Mouse (Mus musculus): ENCODE results near the gene Slc26a5. TPM values are rescaled to one million over a fixed set of nuclear protein-coding genes. Genes with fewer than 3 reads are reported as not detected.

The Slc26a5 gene
- polyA plus RNA-seq, 2 experiments, result 0.01 TPM; not detected in 1

GRCm38 (mm10) chr5:21844676-21845075, 20.7 kb downstream of the Slc26a5 start:
- Histone ChIP-seq H3K36me3 (ENCODE audit: control insufficient read depth, insufficient read depth, low read length) (no peaks in the 10 kb centered on the region), H3K4me3 (replicated peaks; ENCODE audit: low read length) (no peak overlapping the region), H3K27ac (replicated peaks; ENCODE audit: low read depth, low read length) (no peak overlapping the region), H3K4me2 (replicated peaks; ENCODE audit: low read depth, low read length, severe bottlenecking) (no peak overlapping the region), H3K9ac (ENCODE audit: low read depth, low read length, severe bottlenecking) (no peak overlapping the region), H3K27me3 (ENCODE audit: control insufficient read depth, insufficient read depth, low read length) (no peaks in the 10 kb centered on the region), H3K4me1 (ENCODE audit: control insufficient read depth, insufficient read depth, low read length) (no peaks in the 10 kb centered on the region), H3K9me3 (ENCODE audit: control insufficient read depth, low read length) (no peaks in the 10 kb centered on the region)
- 69% methylated on average over 4 of the region's 4 CpGs for WGBS
- ATAC-seq (ENCODE audit: low FRiP score, low read depth) (no peak), DNase-seq (ENCODE audit: low spot score) (no peak)
- no peak for TF ChIP-seq POLR2A (IDR thresholded peaks at IDR 0.05; ENCODE audit: borderline replicate concordance, extremely low read depth, insufficient read depth, insufficient read length)

DNA sequence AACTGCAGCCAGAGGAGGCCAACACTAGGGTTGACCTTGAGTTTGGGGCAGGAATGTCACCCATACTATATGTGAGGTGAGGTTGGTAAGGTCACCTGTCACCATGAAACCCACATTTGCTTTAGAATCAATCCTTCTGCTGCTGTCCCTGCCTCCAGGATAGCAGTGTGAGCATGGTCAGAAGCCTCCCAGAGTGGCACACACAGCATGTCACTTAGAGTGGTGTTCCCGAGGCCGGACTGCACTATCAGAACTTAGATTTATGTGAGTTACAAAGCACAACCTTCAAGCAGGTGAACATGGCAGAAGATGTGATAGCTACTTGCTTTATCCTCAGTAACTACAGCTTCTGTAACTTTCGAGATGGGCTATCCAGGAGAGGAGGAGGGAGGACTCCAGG, 33.6 kb downstream of the Slc26a5 start:
- no peak for ATAC-seq (ENCODE audit: low FRiP score, low read depth)
- no peak overlapping the region for H3K4me2 ChIP-seq (replicated peaks; ENCODE audit: low read depth, low read length, severe bottlenecking)
- no peaks in the 10 kb centered on the region for H3K4me1 ChIP-seq (ENCODE audit: control insufficient read depth, insufficient read depth, low read length)
- no peak overlapping the region for H3K9ac ChIP-seq (ENCODE audit: low read depth, low read length, severe bottlenecking)
- TF ChIP-seq POLR2A (IDR thresholded peaks at IDR 0.05; ENCODE audit: borderline replicate concordance, extremely low read depth, insufficient read depth, insufficient read length), result no peak
- no peaks in the 10 kb centered on the region for H3K27me3 ChIP-seq (ENCODE audit: control insufficient read depth, insufficient read depth, low read length)
- 78% methylated on average over 3 of the region's 3 CpGs for WGBS
- no peak for DNase-seq (ENCODE audit: low spot score)
- H3K4me3 ChIP-seq (replicated peaks; ENCODE audit: low read length), result no peak overlapping the region
- H3K36me3 ChIP-seq (ENCODE audit: control insufficient read depth, insufficient read depth, low read length), result no peaks in the 10 kb centered on the region
- no peaks in the 10 kb centered on the region for H3K9me3 ChIP-seq (ENCODE audit: control insufficient read depth, low read length)
- no peak overlapping the region for H3K27ac ChIP-seq (replicated peaks; ENCODE audit: low read depth, low read length)

GRCm38 (mm10) chr5:21828855-21829254, 36.5 kb downstream of the Slc26a5 start:
- no peaks in the 10 kb centered on the region for H3K36me3 ChIP-seq (ENCODE audit: control insufficient read depth, insufficient read depth, low read length)
- no peak overlapping the region for H3K9ac ChIP-seq (ENCODE audit: low read depth, low read length, severe bottlenecking)
- ATAC-seq (ENCODE audit: low FRiP score, low read depth), result no peak
- no peak overlapping the region for H3K27ac ChIP-seq (replicated peaks; ENCODE audit: low read depth, low read length)
- no peak overlapping the region for H3K4me3 ChIP-seq (replicated peaks; ENCODE audit: low read length)
- no peaks in the 10 kb centered on the region for H3K4me1 ChIP-seq (ENCODE audit: control insufficient read depth, insufficient read depth, low read length)
- H3K9me3 ChIP-seq (ENCODE audit: control insufficient read depth, low read length), result no peaks in the 10 kb centered on the region
- no peak overlapping the region for H3K4me2 ChIP-seq (replicated peaks; ENCODE audit: low read depth, low read length, severe bottlenecking)
- no peak for TF ChIP-seq POLR2A (IDR thresholded peaks at IDR 0.05; ENCODE audit: borderline replicate concordance, extremely low read depth, insufficient read depth, insufficient read length)
- DNase-seq (ENCODE audit: low spot score), result no peak
- H3K27me3 ChIP-seq (ENCODE audit: control insufficient read depth, insufficient read depth, low read length), result no peaks in the 10 kb centered on the region
- WGBS, result 63% methylated on average over 4 of the region's 4 CpGs

DNA sequence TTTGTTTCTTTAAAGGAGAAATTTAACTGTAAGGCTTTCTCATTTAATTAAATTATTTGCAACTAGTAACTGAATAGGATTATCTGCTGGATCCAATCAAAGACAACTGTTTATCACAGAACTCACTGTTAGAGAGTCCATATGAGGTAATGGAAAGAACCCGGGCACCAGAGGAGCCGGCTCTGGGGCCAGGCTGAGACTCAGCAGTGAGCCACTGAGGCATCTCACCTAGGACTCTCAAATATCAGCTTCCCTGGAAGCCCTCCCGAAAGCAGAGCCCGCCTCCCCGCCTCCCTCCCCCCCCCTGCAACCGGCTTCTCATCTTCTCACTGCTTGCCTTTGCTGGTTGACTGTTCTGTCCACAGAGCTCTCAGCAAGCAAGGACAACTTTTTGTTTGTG, 37.8 kb downstream of the Slc26a5 start:
- H3K4me1 ChIP-seq (ENCODE audit: control insufficient read depth, insufficient read depth, low read length), result no peaks in the 10 kb centered on the region
- WGBS, result 24% methylated on average over 6 of the region's 6 CpGs
- no peaks in the 10 kb centered on the region for H3K27me3 ChIP-seq (ENCODE audit: control insufficient read depth, insufficient read depth, low read length)
- no peak for DNase-seq (ENCODE audit: low spot score)
- no peak overlapping the region for H3K9ac ChIP-seq (ENCODE audit: low read depth, low read length, severe bottlenecking)
- no peaks in the 10 kb centered on the region for H3K9me3 ChIP-seq (ENCODE audit: control insufficient read depth, low read length)
- H3K27ac ChIP-seq (replicated peaks; ENCODE audit: low read depth, low read length), result no peak overlapping the region
- H3K4me3 ChIP-seq (replicated peaks; ENCODE audit: low read length), result no peak overlapping the region
- no peak for TF ChIP-seq POLR2A (IDR thresholded peaks at IDR 0.05; ENCODE audit: borderline replicate concordance, extremely low read depth, insufficient read depth, insufficient read length)
- H3K4me2 ChIP-seq (replicated peaks; ENCODE audit: low read depth, low read length, severe bottlenecking), result no peak overlapping the region
- no peak for ATAC-seq (ENCODE audit: low FRiP score, low read depth)
- no peaks in the 10 kb centered on the region for H3K36me3 ChIP-seq (ENCODE audit: control insufficient read depth, insufficient read depth, low read length)

DNA sequence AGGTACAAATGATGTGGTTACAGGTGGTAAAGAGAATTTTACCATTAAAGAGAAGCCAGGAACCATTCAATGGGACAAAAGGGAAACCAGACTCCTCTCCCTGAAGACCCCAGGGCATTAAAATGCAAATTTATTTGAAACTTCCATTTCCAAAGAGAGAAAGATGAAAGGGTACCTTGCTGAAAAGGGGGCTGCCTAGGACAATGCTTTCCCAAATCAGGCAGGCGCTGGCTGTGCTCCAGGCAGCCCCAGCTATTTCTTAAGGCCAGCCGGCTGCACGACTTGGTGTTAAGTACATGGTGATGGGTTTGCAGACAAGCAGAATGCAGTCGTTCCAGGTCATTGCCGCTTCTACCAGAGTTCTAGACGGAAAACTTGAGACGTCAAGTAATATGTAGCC, 39.0 kb downstream of the Slc26a5 start:
- Histone ChIP-seq H3K4me2 (replicated peaks; ENCODE audit: low read depth, low read length, severe bottlenecking) (no peak overlapping the region), H3K4me3 (replicated peaks; ENCODE audit: low read length) (no peak overlapping the region), H3K9me3 (ENCODE audit: control insufficient read depth, low read length) (no peaks in the 10 kb centered on the region), H3K27ac (replicated peaks; ENCODE audit: low read depth, low read length) (no peak overlapping the region), H3K27me3 (ENCODE audit: control insufficient read depth, insufficient read depth, low read length) (no peaks in the 10 kb centered on the region), H3K36me3 (ENCODE audit: control insufficient read depth, insufficient read depth, low read length) (no peaks in the 10 kb centered on the region), H3K4me1 (ENCODE audit: control insufficient read depth, insufficient read depth, low read length) (no peaks in the 10 kb centered on the region), H3K9ac (ENCODE audit: low read depth, low read length, severe bottlenecking) (no peak overlapping the region)
- TF ChIP-seq POLR2A (IDR thresholded peaks at IDR 0.05; ENCODE audit: borderline replicate concordance, extremely low read depth, insufficient read depth, insufficient read length), result no peak
- WGBS, result 42% methylated on average over 7 of the region's 7 CpGs
- no peak for DNase-seq (ENCODE audit: low spot score)
- ATAC-seq (ENCODE audit: low FRiP score, low read depth), result no peak

- Histone ChIP-seq H3K36me3 (ENCODE audit: control insufficient read depth, insufficient read depth, low read length) (no peaks in the 10 kb centered on the region), H3K4me1 (ENCODE audit: control insufficient read depth, insufficient read depth, low read length) (no peaks in the 10 kb centered on the region), H3K9ac (ENCODE audit: low read depth, low read length, severe bottlenecking) (no peak overlapping the region), H3K27ac (replicated peaks; ENCODE audit: low read depth, low read length) (no peak overlapping the region), H3K4me2 (replicated peaks; ENCODE audit: low read depth, low read length, severe bottlenecking) (no peak overlapping the region), H3K27me3 (ENCODE audit: control insufficient read depth, insufficient read depth, low read length) (no peaks in the 10 kb centered on the region), H3K4me3 (replicated peaks; ENCODE audit: low read length) (no peak overlapping the region), H3K9me3 (ENCODE audit: control insufficient read depth, low read length) (no peaks in the 10 kb centered on the region)
- no peak for ATAC-seq (ENCODE audit: low FRiP score, low read depth)
- WGBS, result 61% methylated on average over 1 of the region's 1 CpGs
- DNase-seq (ENCODE audit: low spot score), result no peak
- TF ChIP-seq POLR2A (IDR thresholded peaks at IDR 0.05; ENCODE audit: borderline replicate concordance, extremely low read depth, insufficient read depth, insufficient read length), result no peak
Measured at GRCm38 (mm10) chr5:21813994-21814393, 51.4 kb downstream of the Slc26a5 start.

Measured in limb, embryonic 14.5 days (tissue).